Mouse (Mus musculus) layer of hippocampus, adult 2 months (tissue): ENCODE results near the gene Arpc4. TPM values are rescaled to one million over a fixed set of nuclear protein-coding genes. Genes with fewer than 3 reads are reported as not detected.

ENCODE experiments used
- DNase-seq, 2 experiments: peaks; one replicate each; pipeline ENCODE4 v3.0.0; 2022; ENCODE audit warnings: low spot score in 2 of 2
- H3K27ac ChIP-seq: fragments of 200-600 bp; 2 replicates; pipeline ENCODE4 v1.8.1; 2022
- H3K4me3 ChIP-seq: fragments of 200-600 bp; 2 replicates; pipeline ENCODE4 v1.8.1; 2022; ENCODE audit warnings: mild to moderate bottlenecking
- CTCF ChIP-seq: fragments of 200-600 bp; conservative IDR thresholded peaks from 2 replicates; pipeline ENCODE4 v1.8.1; 2022; ENCODE audit warnings: antibody characterized with exemption, mild to moderate bottlenecking, moderate library complexity
- microRNA-seq, 2 experiments: library from miRNA; unstranded; fragments of <30 nt; microRNA quantifications; one replicate each; pipeline ENCODE4 v1.2.0; 2021
- total RNA-seq, 2 experiments: library from RNA; stranded (reverse); gene quantifications; 2 replicates each; pipeline ENCODE4 v1.2.3; 2021

Gene Arpc4
- total RNA-seq, 2 experiments from 2014 or later: 308 to 330 TPM

DNA sequence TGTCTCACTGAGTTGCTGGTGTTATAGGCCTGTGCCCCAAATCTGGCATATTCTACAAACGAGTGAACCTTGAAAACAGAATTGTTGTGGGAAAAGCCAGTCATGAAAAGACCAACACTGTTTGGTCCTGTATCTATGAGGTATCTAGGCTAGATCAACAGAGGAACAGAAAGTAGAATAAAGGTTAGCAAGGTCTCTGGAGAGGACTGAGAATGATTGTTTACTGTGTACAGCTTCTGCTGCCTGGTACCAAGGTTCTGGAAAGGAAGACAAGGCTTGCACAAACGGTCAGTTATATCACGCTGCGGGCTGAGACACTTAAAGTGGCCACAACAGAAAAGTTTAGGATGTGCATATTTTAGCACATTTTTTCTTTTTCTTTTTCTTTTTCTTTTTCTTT is 48.8 kb downstream of the Arpc4 start:
- no peak for TF ChIP-seq CTCF
- no peak overlapping the region for H3K27ac ChIP-seq
- no peak for DNase-seq
- H3K4me3 ChIP-seq: no peak overlapping the region

- DNase-seq: no peak
- Histone ChIP-seq H3K27ac (no peak overlapping the region), H3K4me3 (no peak overlapping the region)
- TF ChIP-seq CTCF: peak; percentile 73
These were observed 49.5 kb downstream of the Arpc4 start for GRCm38 (mm10) chr6:113427397-113427796.

- TF ChIP-seq CTCF: no peak
- no peak for DNase-seq
- no peak overlapping the region for H3K4me3 ChIP-seq
- H3K27ac ChIP-seq: no peak overlapping the region
These were observed 50.1 kb downstream of the Arpc4 start for GRCm38 (mm10) chr6:113428006-113428405.

- Histone ChIP-seq H3K27ac (no peak overlapping the region), H3K4me3 (no peak overlapping the region)
- no peak for DNase-seq
- no peak for TF ChIP-seq CTCF
These were observed 52.0 kb downstream of the Arpc4 start for GRCm38 (mm10) chr6:113429965-113430364.

- DNase-seq: no peak
- Histone ChIP-seq H3K4me3 (no peak overlapping the region), H3K27ac (no peak overlapping the region)
- no peak for TF ChIP-seq CTCF
These were observed 52.9 kb downstream of the Arpc4 start for GRCm38 (mm10) chr6:113430846-113431245.

DNA sequence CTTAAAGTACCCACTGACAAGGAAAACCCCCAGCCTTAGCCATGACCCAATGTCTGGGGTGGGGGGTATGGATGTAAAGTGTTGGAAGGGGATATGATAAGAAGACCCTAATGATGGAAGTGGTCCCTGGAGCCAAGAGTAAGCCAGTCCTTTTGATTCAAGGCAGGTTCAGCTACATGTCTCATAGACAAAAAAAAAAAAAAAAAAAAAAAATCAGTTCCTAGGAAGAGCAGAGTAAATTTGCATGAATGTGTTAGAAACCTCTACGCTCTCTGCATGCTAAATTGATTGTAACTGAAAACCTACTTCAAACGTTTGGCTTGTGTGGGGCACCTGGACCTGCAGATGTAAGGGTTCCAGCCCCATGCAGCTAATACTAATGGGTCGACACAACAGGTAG is 53.9 kb downstream of the Arpc4 start:
- no peak for TF ChIP-seq CTCF
- H3K27ac ChIP-seq: no peak overlapping the region
- H3K4me3 ChIP-seq: no peak overlapping the region
- DNase-seq: no peak

- Histone ChIP-seq H3K4me3 (no peak overlapping the region), H3K27ac (no peak overlapping the region)
- TF ChIP-seq CTCF: no peak
- no peak for DNase-seq
These were observed 55.7 kb downstream of the Arpc4 start for GRCm38 (mm10) chr6:113433661-113434060.

- no peak for TF ChIP-seq CTCF
- Histone ChIP-seq H3K27ac (no peak overlapping the region), H3K4me3 (no peak overlapping the region)
- no peak for DNase-seq
These were observed 56.8 kb downstream of the Arpc4 start for GRCm38 (mm10) chr6:113434691-113435090.

- H3K27ac ChIP-seq: no peak within 1 kb of the TSS
- H3K4me3 ChIP-seq: no peak within 1 kb of the TSS
- DNase-seq: no peak
- TF ChIP-seq CTCF: no peak
These were observed 57.8 kb downstream of the Arpc4 start, which contains the start of gene Cidec for GRCm38 (mm10) chr6:113435664-113436205. Cidec (minus strand) TSS chr6:113435760.

GRCm38 (mm10) chr6:113437135-113437534 is 59.2 kb downstream of the Arpc4 start:
- H3K4me3 ChIP-seq: no peak overlapping the region
- no peak overlapping the region for H3K27ac ChIP-seq
- DNase-seq: no peak
- no peak for TF ChIP-seq CTCF

- Histone ChIP-seq H3K4me3 (no peak overlapping the region), H3K27ac (no peak overlapping the region)
- TF ChIP-seq CTCF: no peak
- no peak for DNase-seq
These were observed 61.0 kb downstream of the Arpc4 start for GRCm38 (mm10) chr6:113438721-113439430.

Small RNA genes within 50 kb of the gene (microRNA-seq; reads per million reads assigned to microRNA genes)
- gene Gm24387: 0 reads per million in 2 experiments

Other genes with a start within 250 kb of the Arpc4 start
- gene Lhfpl4, start 182.7 kb upstream of the Arpc4 start, total RNA-seq: 10 to 100 TPM; 81.3 to 83.0 TPM
- gene Mtmr14, start 140.3 kb upstream of the Arpc4 start, total RNA-seq: 10 to 100 TPM; 15.0 to 15.6 TPM
- 10 to 100 TPM; 24.0 to 24.7 TPM for gene Cpne9, start 95.8 kb upstream of the Arpc4 start, total RNA-seq
- 10 to 100 TPM; 41.0 to 43.8 TPM for gene Brpf1, start 71.0 kb upstream of the Arpc4 start, total RNA-seq
- gene Ogg1, start 51.1 kb upstream of the Arpc4 start, total RNA-seq: 10 to 100 TPM in 1 of 2 experiments, 1 to 10 TPM in 1; 9.1 to 10.6 TPM
- gene Camk1, start 34.1 kb upstream of the Arpc4 start, total RNA-seq: 10 to 100 TPM; 45.4 to 52.0 TPM
- 10 to 100 TPM; 50.5 to 53.5 TPM for gene Tada3, start 232 bp upstream of the Arpc4 start, total RNA-seq
- 10 to 100 TPM; 15.5 to 23.2 TPM for gene Ttll3, start 11.1 kb downstream of the Arpc4 start, total RNA-seq
- 10 to 100 TPM; 40.2 to 44.4 TPM for gene Rpusd3, start 41.2 kb downstream of the Arpc4 start, total RNA-seq
- gene Cidec, start 57.6 kb downstream of the Arpc4 start, total RNA-seq: not detected
- gene Jagn1, start 64.5 kb downstream of the Arpc4 start, total RNA-seq: 10 to 100 TPM; 41.9 to 42.3 TPM
- gene Il17re, start 80.4 kb downstream of the Arpc4 start, total RNA-seq: under 1 TPM; 0.22 to 0.46 TPM
- gene Il17rc, start 93.3 kb downstream of the Arpc4 start, total RNA-seq: 1 to 10 TPM; 4.7 to 6.3 TPM
- 100 to 1,000 TPM; 105 to 120 TPM for gene Creld1, start 105.2 kb downstream of the Arpc4 start, total RNA-seq
- 10 to 100 TPM; 53.9 to 59.1 TPM for gene Prrt3, start 123.8 kb downstream of the Arpc4 start, total RNA-seq
- gene Emc3, start 153.5 kb downstream of the Arpc4 start, total RNA-seq: 10 to 100 TPM; 73.4 to 76.3 TPM
- gene Fancd2, start 153.6 kb downstream of the Arpc4 start, total RNA-seq: 1 to 10 TPM; 2.4 to 3.8 TPM
- gene Fancd2os, start 222.6 kb downstream of the Arpc4 start, total RNA-seq: under 1 TPM; 0.33 to 0.86 TPM
- 100 to 1,000 TPM; 211 to 234 TPM for gene Brk1, start 226.7 kb downstream of the Arpc4 start, total RNA-seq
- 10 to 100 TPM; 44.3 to 44.9 TPM for gene Vhl, start 245.8 kb downstream of the Arpc4 start, total RNA-seq